Mouse (Mus musculus) c-Kit-positive CD71-positive TER-119-positive erythroid progenitor cells, embryonic 14.5 days (primary cell): ENCODE data around the gene Cetn2.

Experiments
- DNase-seq: peaks from one replicate; pipeline ENCODE4 v3.0.0-alpha.2; 2013; ENCODE audit warnings: low spot score

Gene Cetn2

GRCm38 (mm10) chrX:72917884-72918681 is at the start of gene Cetn2, which contains the start of gene Nsdhl:
Gene Cetn2, minus strand, starts transcription at chrX:72918411.
Gene Nsdhl, plus strand, starts transcription at chrX:72918557.
- peak; percentile 89 for DNase-seq

DNA sequence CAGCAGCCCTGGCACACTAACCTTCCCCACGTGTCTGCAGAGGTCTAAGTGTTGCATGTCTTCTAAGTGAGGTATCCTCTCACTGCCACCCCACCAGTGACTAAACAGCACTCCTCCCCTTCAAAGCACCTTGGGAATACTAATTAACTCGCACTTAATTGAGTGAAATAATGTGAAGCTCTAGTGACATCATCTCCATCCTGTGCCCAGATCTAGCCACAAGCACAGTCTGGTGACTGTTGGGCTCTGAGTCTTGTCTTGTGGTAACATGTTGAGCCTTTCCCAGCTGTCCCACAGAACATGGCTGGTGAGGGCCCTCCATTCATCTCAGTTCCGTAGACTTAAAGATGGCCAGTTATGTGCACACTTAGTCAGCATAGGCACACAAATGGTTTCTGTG is 44.5 kb upstream of the Cetn2 start:
- DNase-seq = no peak

DNA sequence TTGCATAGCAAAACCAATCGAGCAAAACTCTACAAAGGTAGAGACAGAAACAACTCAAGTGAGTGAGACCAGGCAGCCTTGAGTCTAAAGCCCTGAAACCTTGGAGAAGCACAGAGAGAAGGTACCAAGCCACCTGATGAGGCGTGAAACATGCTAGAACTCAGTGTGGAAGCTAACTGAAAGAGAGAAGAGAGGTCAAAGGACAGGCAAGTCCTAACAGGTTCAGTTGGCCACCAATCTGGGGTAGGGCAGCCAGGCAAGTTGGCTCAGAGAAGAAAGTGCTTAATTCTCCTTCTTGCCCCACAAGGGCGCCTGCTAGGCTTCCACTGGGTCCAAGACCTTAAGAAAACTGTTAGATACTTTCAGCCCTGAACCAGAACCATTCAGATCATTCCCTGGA is 43.3 kb upstream of the Cetn2 start:
- DNase-seq = no peak

- no peak for DNase-seq
Observed at GRCm38 (mm10) chrX:72960431-72960830, 42.2 kb upstream of the Cetn2 start.

DNA sequence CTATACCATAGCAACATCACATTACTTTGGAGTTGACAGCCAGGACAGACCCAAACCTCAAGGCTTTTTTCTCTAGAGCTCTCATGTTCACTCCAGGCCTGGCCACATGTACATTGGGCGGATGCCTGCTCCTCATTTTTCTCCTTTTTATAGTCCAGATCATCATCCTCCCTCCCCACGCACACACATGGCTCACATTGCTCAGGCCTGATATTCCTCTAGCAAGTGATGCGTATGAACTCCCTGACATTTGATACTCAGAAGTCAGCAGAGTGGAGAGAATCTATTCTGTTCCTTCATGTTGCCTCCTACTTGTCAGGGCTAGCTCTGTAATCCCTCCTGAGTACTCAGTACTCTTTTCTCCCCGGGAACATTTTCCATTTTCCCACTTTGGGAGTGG is 38.3 kb upstream of the Cetn2 start:
- DNase-seq = no peak

DNA sequence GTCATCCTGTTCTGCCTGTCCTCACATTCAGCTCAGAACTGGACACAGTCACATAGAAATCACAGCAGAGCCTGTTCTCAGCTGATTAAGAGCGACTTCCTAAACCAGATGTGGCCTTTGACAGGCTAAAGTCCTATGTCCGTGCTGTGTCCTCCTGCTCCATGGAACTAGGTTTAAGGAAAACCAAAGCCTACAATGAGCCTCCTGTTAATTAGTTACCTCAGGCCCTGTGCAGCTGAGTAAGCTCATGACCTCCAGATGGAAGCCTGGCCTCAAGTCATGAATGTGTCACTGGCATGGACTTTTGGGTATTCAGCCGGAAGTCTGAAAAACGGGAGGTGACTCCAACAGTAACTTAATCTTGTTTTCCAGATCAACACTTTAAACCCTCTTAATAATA is 35.3 kb upstream of the Cetn2 start:
- DNase-seq = no peak

DNA sequence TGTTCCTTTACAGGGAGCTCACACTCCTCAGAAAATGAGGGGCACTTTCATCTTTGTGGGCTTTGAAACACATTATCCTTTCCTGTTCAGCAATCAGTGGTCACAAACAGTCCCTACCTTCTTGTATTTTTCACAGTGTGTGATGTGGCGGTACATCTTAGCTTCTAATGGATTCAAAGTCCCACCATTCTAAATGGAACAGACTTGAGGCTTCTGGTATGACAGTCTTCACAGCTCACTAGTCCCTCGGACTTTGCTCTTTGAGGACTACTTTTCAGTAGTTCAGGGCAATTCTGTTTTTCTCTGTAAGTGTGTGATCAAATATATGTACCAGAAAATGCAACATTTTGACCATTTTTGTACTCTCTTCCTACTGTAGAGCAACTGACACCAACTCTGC is 3.2 kb upstream of the Cetn2 start:
- no peak for DNase-seq

GRCm38 (mm10) chrX:72918682-72919059 is 460 bp upstream of the Cetn2 start:
- DNase-seq = no peak

GRCm38 (mm10) chrX:72911611-72912010 is 6.6 kb downstream of the Cetn2 start:
- DNase-seq = no peak

- DNase-seq = no peak
Observed at GRCm38 (mm10) chrX:72908404-72908741, 9.8 kb downstream of the Cetn2 start.

- no peak for DNase-seq
Observed at GRCm38 (mm10) chrX:72907619-72908403, 10.4 kb downstream of the Cetn2 start.

GRCm38 (mm10) chrX:72902530-72902929 is 15.7 kb downstream of the Cetn2 start:
- DNase-seq = no peak

- no peak for DNase-seq
Observed at GRCm38 (mm10) chrX:72896055-72896437, 22.2 kb downstream of the Cetn2 start.

- DNase-seq = no peak
Observed at GRCm38 (mm10) chrX:72895388-72896054, 22.7 kb downstream of the Cetn2 start.
